Mouse (Mus musculus) cortical plate, adult 2 months (tissue): ENCODE measurements around the gene Gm10203.

Source experiments
- CTCF ChIP-seq: fragments of 200-500 bp; IDR thresholded peaks from 2 replicates; pipeline ENCODE4 v1.5.1; 2011; ENCODE audit warnings: mild to moderate bottlenecking, control low read depth, low read length; ENCODE audit not compliant: insufficient read depth; ENCODE audit errors: extremely low read depth
- POLR2A ChIP-seq: fragments of 200-500 bp; IDR thresholded peaks from 2 replicates; pipeline ENCODE4 v1.6.1; 2011; ENCODE audit warnings: mild to moderate bottlenecking, low read length, control low read depth; ENCODE audit not compliant: insufficient read depth; ENCODE audit errors: extremely low read depth

- TF ChIP-seq CTCF (no peak), POLR2A (no peak)
Measured at GRCm38 (mm10) chr6:149095389-149095788, 34.6 kb upstream of the Gm10203 start.
